Mouse (Mus musculus) cortical plate, adult 2 months (tissue): Measurements from ENCODE around the gene Gm4894.

Experiments
- CTCF ChIP-seq: fragments of 200-500 bp; IDR thresholded peaks from 2 replicates; pipeline ENCODE4 v1.5.1; 2011; ENCODE audit warnings: mild to moderate bottlenecking, control low read depth, low read length; ENCODE audit not compliant: insufficient read depth; ENCODE audit errors: extremely low read depth
- POLR2A ChIP-seq: fragments of 200-500 bp; IDR thresholded peaks from 2 replicates; pipeline ENCODE4 v1.6.1; 2011; ENCODE audit warnings: mild to moderate bottlenecking, low read length, control low read depth; ENCODE audit not compliant: insufficient read depth; ENCODE audit errors: extremely low read depth

DNA sequence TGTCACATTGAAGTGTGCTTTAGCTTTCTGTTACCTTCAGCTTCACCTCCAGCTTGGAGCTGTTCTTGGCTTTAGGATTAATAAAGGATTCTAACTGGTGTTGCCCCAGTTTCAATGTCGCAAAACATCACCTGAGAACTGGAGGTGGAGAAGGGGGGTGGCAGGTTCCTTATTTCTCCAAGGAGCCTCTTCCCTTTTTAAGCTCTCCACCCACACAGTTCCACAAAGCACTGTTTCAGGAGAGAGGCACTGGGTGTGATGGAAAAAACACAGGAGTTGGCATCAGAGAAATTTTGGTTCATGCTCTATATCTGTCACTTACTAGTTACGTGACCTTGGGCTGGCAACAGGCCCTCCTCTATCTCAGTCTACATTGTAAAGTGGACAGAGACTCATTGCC lies 21.3 kb upstream of the Gm4894 start:
- no peak for TF ChIP-seq CTCF
- no peak for TF ChIP-seq POLR2A
